ENCODE assay signal across 24 mouse cellular contexts in the genomic region with DNA sequence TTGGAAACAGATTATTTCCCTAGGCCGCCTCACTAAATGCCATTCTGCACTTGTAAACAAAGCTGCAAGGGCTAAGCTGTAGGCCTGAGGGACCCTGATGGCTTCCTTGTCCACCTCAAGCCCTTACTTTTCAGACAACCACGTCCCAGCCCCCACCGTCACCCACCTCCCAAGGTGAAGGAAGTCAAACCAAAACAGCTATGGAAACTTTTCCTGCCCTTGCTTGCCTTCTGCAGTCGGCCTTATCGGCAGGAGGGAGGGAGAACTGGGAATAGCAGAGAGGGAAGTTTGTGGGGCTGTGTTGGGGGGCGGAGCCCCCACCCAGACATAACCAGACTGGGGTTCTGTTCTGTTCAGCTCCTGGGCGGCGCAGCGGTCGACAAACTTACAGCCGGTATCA. TPM values are rescaled to one million over a fixed set of nuclear protein-coding genes. Genes with fewer than 3 reads are reported as not detected.
DNase-seq lines count a peak whose midpoint lies in the region; ATAC-seq lines count a peak whose summit lies in the region.
"Had no signal": no experiment of that assay in that cellular context is flagged by ENCODE, and none has a peak within 500 bp of the region (broad histone marks: within the 10 kb centered on the region; RNA-seq: fewer than 3 reads in every experiment).

No protein-coding gene starts in this region.

- ATAC-seq in kidney, embryonic 15.5 days (replicated peaks; ENCODE audit: low FRiP score): no peak
- no peak for ATAC-seq in intestine, embryonic 16.5 days
- ATAC-seq in neural tube, embryonic 15.5 days (ENCODE audit: low FRiP score): no peak
- ATAC-seq: forebrain, embryonic 13.5 days had no signal

- peak overlapping the region; percentile 89 for H3K27ac ChIP-seq in kidney, embryonic 15.5 days
- no peak overlapping the region for H3K27ac ChIP-seq in intestine, embryonic 16.5 days (ENCODE audit: low read length)
- peak overlapping the region; percentile 89 for H3K27ac ChIP-seq in neural tube, embryonic 15.5 days (replicated peaks)
- H3K27ac ChIP-seq: embryonic facial prominence, embryonic 15.5 days; forebrain, embryonic 13.5 days; hindbrain, embryonic 13.5 days; liver, embryonic 14.5 days had no signal

- no peaks in the 10 kb centered on the region for H3K36me3 ChIP-seq in kidney, embryonic 15.5 days
- no peaks in the 10 kb centered on the region for H3K36me3 ChIP-seq in intestine, embryonic 16.5 days (ENCODE audit: control insufficient read depth, insufficient read depth, low read length)
- H3K36me3 ChIP-seq in neural tube, embryonic 15.5 days: no peaks in the 10 kb centered on the region
- H3K36me3 ChIP-seq: embryonic facial prominence, embryonic 15.5 days; hindbrain, embryonic 13.5 days had no signal

- H3K4me3 ChIP-seq in kidney, embryonic 15.5 days (replicated peaks): peak overlapping the region; percentile 57
- H3K4me3 ChIP-seq in intestine, embryonic 16.5 days (ENCODE audit: low read length): peak overlapping the region; percentile 48
- H3K4me3 ChIP-seq in neural tube, embryonic 15.5 days (replicated peaks): peak overlapping the region; percentile 52
- H3K4me3 ChIP-seq: embryonic facial prominence, embryonic 15.5 days; forebrain, embryonic 13.5 days; hindbrain, embryonic 13.5 days had no signal

- peaks cover 82% of the 10 kb centered on the region for H3K4me1 ChIP-seq in kidney, embryonic 15.5 days
- no peaks in the 10 kb centered on the region; the same call in 1 of the 2 replicates for H3K4me1 ChIP-seq in intestine, embryonic 16.5 days (ENCODE audit: control insufficient read depth, insufficient read depth, low read length)
- peaks cover 82% of the 10 kb centered on the region for H3K4me1 ChIP-seq in neural tube, embryonic 15.5 days
- H3K4me1 ChIP-seq: forebrain, embryonic 13.5 days had no signal

- H3K27me3 ChIP-seq in kidney, embryonic 15.5 days: peaks cover 73% of the 10 kb centered on the region
- peaks cover 78% of the 10 kb centered on the region for H3K27me3 ChIP-seq in intestine, embryonic 16.5 days (replicated peaks; ENCODE audit: control insufficient read depth, insufficient read depth, low read length)
- peaks cover 2% of the 10 kb centered on the region; the same call in 1 of the 2 replicates for H3K27me3 ChIP-seq in neural tube, embryonic 15.5 days (replicated peaks)

- peak overlapping the region; percentile 68 for H3K9ac ChIP-seq in kidney, embryonic 15.5 days
- H3K9ac ChIP-seq in intestine, embryonic 16.5 days (ENCODE audit: low read depth, low read length): peak overlapping the region; percentile 12
- peak overlapping the region; percentile 64 for H3K9ac ChIP-seq in neural tube, embryonic 15.5 days (replicated peaks)
- H3K9ac ChIP-seq: embryonic facial prominence, embryonic 15.5 days; forebrain, embryonic 13.5 days; hindbrain, embryonic 13.5 days; liver, embryonic 14.5 days had no signal

- WGBS in kidney, embryonic 15.5 days: 4% methylated on average over 11 of the region's 11 CpGs
- WGBS in intestine, embryonic 16.5 days: 7% methylated on average over 11 of the region's 11 CpGs
- WGBS in neural tube, embryonic 15.5 days: 7% methylated on average over 11 of the region's 11 CpGs

- no peaks in the 10 kb centered on the region for H3K9me3 ChIP-seq in kidney, embryonic 15.5 days (replicated peaks)
- H3K9me3 ChIP-seq in intestine, embryonic 16.5 days (ENCODE audit: control insufficient read depth, low read length): no peaks in the 10 kb centered on the region
- no peaks in the 10 kb centered on the region for H3K9me3 ChIP-seq in neural tube, embryonic 15.5 days (replicated peaks)
- H3K9me3 ChIP-seq: embryonic facial prominence, embryonic 15.5 days; forebrain, embryonic 13.5 days; hindbrain, embryonic 13.5 days had no signal

- peak overlapping the region; percentile 86 for H3K4me2 ChIP-seq in kidney, embryonic 15.5 days
- H3K4me2 ChIP-seq in intestine, embryonic 16.5 days (ENCODE audit: low read depth, low read length): peak overlapping the region; percentile 39
- peak overlapping the region; percentile 82 for H3K4me2 ChIP-seq in neural tube, embryonic 15.5 days
- H3K4me2 ChIP-seq: embryonic facial prominence, embryonic 15.5 days; forebrain, embryonic 13.5 days; hindbrain, embryonic 13.5 days had no signal

- peak; percentile 58 for DNase-seq in adrenal gland, adult 2 months
- no peak for DNase-seq in adrenal gland, adult 8-10 months
- DNase-seq in kidney, postnatal 36 days: no peak
- no peak for DNase-seq in lung, postnatal 4 days
- DNase-seq in embryo, embryonic 11 days: no peak
- DNase-seq: cerebellum, adult 2 months; heart, adult 18-20 months; lung, postnatal 10 days; right cerebral cortex, postnatal 25 days; thymus, postnatal 25 days had no signal

RNA-seq across cellular contexts. Expression of gene Hoxc8, which starts 1.8 kb away (rescaled TPM):
- 10 to 100 TPM; 30.6 to 40.1 TPM for total RNA-seq in adrenal gland, adult 2 months (2021)
- 13.4 and 17.9 TPM in 2 replicates for polyA plus RNA-seq in adrenal gland, adult 2 months (2012; rRNA removed)
- total RNA-seq in adrenal gland, adult 8-10 months (2022): 10 to 100 TPM; 30.1 to 35.8 (median 32.2) TPM
- polyA plus RNA-seq in kidney, embryonic 15.5 days (2015; fragmentation: Nextera tagmentation; extraction: Ambion mirVana): 8.7 and 11.1 TPM in 2 replicates
- polyA plus RNA-seq in intestine, embryonic 16.5 days (2015; fragmentation: Nextera tagmentation; extraction: Ambion mirVana): 4.5 and 4.9 TPM in 2 replicates
- polyA plus RNA-seq in neural tube, embryonic 15.5 days (2015; fragmentation: Nextera tagmentation; extraction: Ambion mirVana): 56.5 and 108 TPM in 2 replicates
- total RNA-seq: CH12.LX; heart, adult 18-20 months; layer of hippocampus, postnatal 14 days; left cerebral cortex, postnatal 14 days; megakaryocyte-erythroid progenitor cell, adult 5-6 weeks; monocyte, adult 5-6 weeks had no signal
- polyA plus RNA-seq: cerebellum, adult 2 months; cortical plate, adult 2 months; embryonic facial prominence, embryonic 15.5 days; forebrain, embryonic 13.5 days; heart, embryonic 16.5 days had no signal

RNA-seq across cellular contexts. Expression of gene Hoxc6, which starts 5.9 kb away (rescaled TPM):
- 10 to 100 TPM; 52.2 to 60.3 TPM for total RNA-seq in adrenal gland, adult 2 months (2021)
- polyA plus RNA-seq in adrenal gland, adult 2 months (2012; rRNA removed): 41.6 and 58.1 TPM in 2 replicates
- 10 to 100 TPM; 52.9 to 79.0 (median 59.6) TPM for total RNA-seq in adrenal gland, adult 8-10 months (2022)
- 10.9 and 11.0 TPM in 2 replicates for polyA plus RNA-seq in kidney, embryonic 15.5 days (2015; fragmentation: Nextera tagmentation; extraction: Ambion mirVana)
- polyA plus RNA-seq in intestine, embryonic 16.5 days (2015; fragmentation: Nextera tagmentation; extraction: Ambion mirVana): 3.2 and 4.0 TPM in 2 replicates
- 23.4 and 35.1 TPM in 2 replicates for polyA plus RNA-seq in neural tube, embryonic 15.5 days (2015; fragmentation: Nextera tagmentation; extraction: Ambion mirVana)
- total RNA-seq: layer of hippocampus, postnatal 14 days; left cerebral cortex, postnatal 14 days; megakaryocyte-erythroid progenitor cell, adult 5-6 weeks; monocyte, adult 5-6 weeks had no signal
- polyA plus RNA-seq: cortical plate, adult 2 months; forebrain, embryonic 13.5 days had no signal

RNA-seq across cellular contexts. Expression of gene Hoxc9, which starts 16.0 kb away (rescaled TPM):
- 1 to 10 TPM in 1 of 2 experiments, under 1 TPM in 1; 0.49 to 1.8 TPM for total RNA-seq in adrenal gland, adult 2 months (2021)
- 3.7 and 6.7 TPM in 2 replicates for polyA plus RNA-seq in adrenal gland, adult 2 months (2012; rRNA removed)
- under 1 TPM; 0.52 to 0.99 (median 0.83) TPM for total RNA-seq in adrenal gland, adult 8-10 months (2022)
- polyA plus RNA-seq in kidney, embryonic 15.5 days (2015; fragmentation: Nextera tagmentation; extraction: Ambion mirVana): 10.0 and 10.7 TPM in 2 replicates
- 0.49 and 0.76 TPM in 2 replicates for polyA plus RNA-seq in intestine, embryonic 16.5 days (2015; fragmentation: Nextera tagmentation; extraction: Ambion mirVana)
- 19.7 and 30.9 TPM in 2 replicates for polyA plus RNA-seq in neural tube, embryonic 15.5 days (2015; fragmentation: Nextera tagmentation; extraction: Ambion mirVana)
- total RNA-seq: heart, adult 18-20 months; layer of hippocampus, postnatal 14 days; left cerebral cortex, postnatal 14 days; megakaryocyte-erythroid progenitor cell, adult 5-6 weeks; monocyte, adult 5-6 weeks had no signal
- polyA plus RNA-seq: cerebellum, adult 2 months; cortical plate, adult 2 months; embryonic facial prominence, embryonic 15.5 days; forebrain, embryonic 13.5 days; heart, embryonic 16.5 days had no signal

RNA-seq across cellular contexts. Expression of gene Hoxc5, which starts 25.0 kb away (rescaled TPM):
- total RNA-seq in adrenal gland, adult 2 months (2021): 10 to 100 TPM in 1 of 2 experiments, 1 to 10 TPM in 1; 6.7 to 10.3 TPM
- 7.0 and 7.5 TPM in 2 replicates for polyA plus RNA-seq in adrenal gland, adult 2 months (2012; rRNA removed)
- total RNA-seq in adrenal gland, adult 8-10 months (2022): 10 to 100 TPM in 2 of 4 experiments, 1 to 10 TPM in 2; 6.4 to 16.0 (median 11.4) TPM
- polyA plus RNA-seq in kidney, embryonic 15.5 days (2015; fragmentation: Nextera tagmentation; extraction: Ambion mirVana): 3.6 and 4.8 TPM in 2 replicates
- 6.8 and 7.2 TPM in 2 replicates for polyA plus RNA-seq in intestine, embryonic 16.5 days (2015; fragmentation: Nextera tagmentation; extraction: Ambion mirVana)
- 14.6 and 20.7 TPM in 2 replicates for polyA plus RNA-seq in neural tube, embryonic 15.5 days (2015; fragmentation: Nextera tagmentation; extraction: Ambion mirVana)
- total RNA-seq: layer of hippocampus, postnatal 14 days; left cerebral cortex, postnatal 14 days; megakaryocyte-erythroid progenitor cell, adult 5-6 weeks; monocyte, adult 5-6 weeks had no signal
- polyA plus RNA-seq: cortical plate, adult 2 months; forebrain, embryonic 13.5 days had no signal

RNA-seq across cellular contexts. Expression of gene Hoxc10, which starts 25.6 kb away (rescaled TPM):
- total RNA-seq in adrenal gland, adult 2 months (2021): under 1 TPM; 0.31 to 0.43 TPM
- 0.10 TPM in 1 of 2 replicates, not detected in the other for polyA plus RNA-seq in adrenal gland, adult 2 months (2012; rRNA removed)
- total RNA-seq in adrenal gland, adult 8-10 months (2022): under 1 TPM in 2 of 4 experiments, not detected in 2; 0.12 to 0.17 TPM
- polyA plus RNA-seq in kidney, embryonic 15.5 days (2015; fragmentation: Nextera tagmentation; extraction: Ambion mirVana): 52.4 and 53.5 TPM in 2 replicates
- polyA plus RNA-seq in intestine, embryonic 16.5 days (2015; fragmentation: Nextera tagmentation; extraction: Ambion mirVana): 1.1 and 1.3 TPM in 2 replicates
- polyA plus RNA-seq in neural tube, embryonic 15.5 days (2015; fragmentation: Nextera tagmentation; extraction: Ambion mirVana): 51.3 and 71.0 TPM in 2 replicates
- total RNA-seq: CH12.LX; heart, adult 18-20 months; layer of hippocampus, postnatal 14 days; left cerebral cortex, postnatal 14 days; megakaryocyte-erythroid progenitor cell, adult 5-6 weeks; monocyte, adult 5-6 weeks had no signal
- polyA plus RNA-seq: cerebellum, adult 2 months; cortical plate, adult 2 months; embryonic facial prominence, embryonic 15.5 days; forebrain, embryonic 13.5 days; heart, embryonic 16.5 days; hindbrain, embryonic 13.5 days; liver, embryonic 14.5 days had no signal

Comparison
In these comparisons a context has a peak if more than half of its experiments do, and no peak if none do; other contexts are left out.
1. H3K9ac ChIP-seq: peak in every context shown above with its lines; median percentile 68 in kidney, embryonic 15.5 days; 64 in neural tube, embryonic 15.5 days; 12 in intestine, embryonic 16.5 days.